Mouse (Mus musculus) lung, adult 18-20 months (tissue): ENCODE measurements around the gene Gm47955.
"Not testable (repeated sequence)": the region's sequence is repeated elsewhere in the genome, so short reads cannot be mapped to it uniquely, and the experiment has no call there.

Source experiments
- DNase-seq, 2 experiments: peaks; one replicate each; pipeline ENCODE4 v3.0.0; 2022; ENCODE audit warnings: mixed read lengths in 2 of 2

The Gm47955 gene

DNA sequence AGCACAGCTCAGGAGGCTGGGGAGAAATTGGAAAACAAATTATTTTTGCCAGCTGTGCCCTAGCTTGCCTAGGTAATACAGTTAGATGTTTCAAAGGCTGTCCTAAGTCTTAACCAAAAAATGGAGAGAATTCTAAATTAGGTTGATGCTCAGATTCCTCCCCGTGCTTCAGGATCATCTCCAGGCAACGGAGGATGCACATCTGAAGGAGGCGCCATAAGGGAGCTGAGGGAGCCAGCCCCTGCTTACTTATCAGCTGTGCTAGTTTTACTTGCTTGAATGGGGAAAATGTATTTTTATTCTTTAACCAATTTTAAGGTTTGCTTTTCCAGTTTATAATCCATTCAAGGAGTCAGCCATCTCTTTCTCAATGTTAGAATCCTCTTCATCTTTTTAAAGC is 33.9 kb downstream of the Gm47955 start:
- DNase-seq = no peak

DNA sequence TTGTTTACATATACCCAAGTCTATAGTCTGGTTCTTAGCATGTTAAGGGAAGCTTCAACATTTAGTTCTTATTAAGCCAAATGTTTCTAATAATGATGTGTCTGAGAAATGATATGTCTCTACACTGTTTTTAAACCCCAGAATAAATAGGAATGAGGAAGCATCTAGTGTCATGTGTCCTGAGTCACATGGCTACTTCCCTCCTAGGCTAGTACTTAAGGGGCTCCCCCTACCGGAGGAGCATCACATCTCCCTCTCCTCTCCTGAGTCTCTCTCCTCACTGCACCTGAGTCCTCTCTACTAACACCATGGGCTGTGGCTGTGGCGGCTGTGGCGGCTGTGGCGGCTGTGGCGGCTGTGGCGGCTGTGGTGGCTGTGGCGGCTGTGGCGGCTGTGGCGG is 40.2 kb downstream of the Gm47955 start, which contains the start of gene Gm47959:
Gm47959 (plus strand) TSS at position 243 of the 400 bp plus-strand sequence.
- not testable (repeated sequence) for DNase-seq

DNA sequence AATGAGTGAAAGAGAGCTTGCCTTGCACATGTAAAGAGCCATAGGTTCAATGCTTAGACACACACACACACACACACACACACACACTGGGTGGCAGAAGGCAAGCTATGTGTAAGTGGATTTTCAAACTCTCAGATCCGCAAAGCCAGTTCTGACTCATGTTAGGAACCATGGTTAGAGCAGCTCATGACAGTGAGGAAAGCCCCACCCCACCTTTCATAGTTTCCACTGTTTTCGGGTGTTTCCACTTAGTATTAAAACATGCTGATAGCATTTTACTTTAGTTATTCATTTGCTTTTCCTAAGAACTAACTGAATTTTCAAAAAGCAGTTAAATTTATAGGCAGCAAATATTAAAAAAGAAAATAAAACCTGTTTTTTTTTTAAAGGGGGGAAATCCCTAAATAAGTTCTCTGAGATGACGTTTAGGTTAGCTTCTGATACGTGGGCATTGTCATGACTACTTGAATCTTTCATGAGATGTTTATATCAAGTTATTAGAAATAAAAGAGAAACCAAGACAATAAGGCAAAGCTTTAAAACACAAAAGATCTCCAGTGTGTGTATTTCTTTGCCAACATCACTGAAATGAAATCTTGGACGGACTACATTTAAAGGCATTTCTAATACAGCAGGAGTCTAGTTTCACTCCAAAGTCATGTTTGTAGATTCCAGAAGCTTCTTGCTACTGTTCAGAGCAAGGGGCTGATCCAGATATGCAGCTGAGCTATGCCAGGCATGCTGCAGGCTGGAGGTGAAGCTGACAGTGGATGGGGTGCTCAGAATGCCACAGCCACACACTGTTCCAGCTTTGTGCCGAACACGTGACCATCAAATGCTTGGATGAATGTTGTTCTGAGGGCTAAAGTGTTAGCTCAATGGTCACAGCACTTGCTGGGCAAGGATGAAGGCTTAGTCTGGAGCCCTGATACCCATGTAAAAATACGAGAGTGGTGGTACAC is 46.4 kb downstream of the Gm47955 start:
- DNase-seq = peak; percentile 31 to 33

DNA sequence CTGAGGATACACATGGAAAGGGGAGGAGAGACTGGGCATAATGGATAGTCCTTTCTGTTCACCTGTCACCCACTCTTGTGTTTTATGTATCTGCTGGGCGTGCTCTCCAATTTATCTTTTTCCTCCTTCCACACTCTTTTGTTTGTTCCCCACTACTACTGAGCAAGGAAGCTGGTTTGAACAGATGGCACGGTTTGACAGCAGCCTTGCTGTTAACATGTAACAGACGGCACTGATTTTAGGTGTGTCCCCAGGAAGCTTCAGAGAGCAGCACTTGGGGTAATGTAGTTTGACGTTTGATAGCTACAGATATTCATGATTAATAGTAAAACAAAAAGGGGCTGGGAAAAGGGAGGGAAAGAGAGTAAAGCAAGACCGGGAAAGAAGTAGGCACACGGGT is 47.4 kb downstream of the Gm47955 start:
- DNase-seq = no peak
